Mouse (Mus musculus) brown adipose tissue, adult 24 weeks (tissue): Measurements from ENCODE around the gene Dyx1c1. TPM values are rescaled to one million over a fixed set of nuclear protein-coding genes. Genes with fewer than 3 reads are reported as not detected.

Experiments used
- H3K27ac ChIP-seq: fragments of 200-500 bp; replicated peaks from 2 replicates; pipeline ENCODE4 v1.5.1; 2012; ENCODE audit warnings: low read depth, mild to moderate bottlenecking, low read length
- H3K4me1 ChIP-seq: fragments of 200-500 bp; 2 replicates; pipeline ENCODE4 v1.6.1; 2012; ENCODE audit warnings: low read length, mixed read lengths; ENCODE audit not compliant: control insufficient read depth, insufficient read depth, insufficient read length
- H3K4me3 ChIP-seq: fragments of 200-500 bp; 2 replicates; pipeline ENCODE4 v1.5.1; 2012; ENCODE audit warnings: low read depth, mild to moderate bottlenecking, low read length, moderate library complexity; ENCODE audit not compliant: insufficient read depth
- polyA plus RNA-seq: library from polyadenylated mRNA; stranded (reverse); fragments of >200 nt; gene quantifications from 2 replicates; pipeline ENCODE4 v1.2.4, GENCODE M21; 2012; ENCODE audit not compliant: missing spikeins, insufficient read depth, insufficient read length

The Dyx1c1 gene
- 2.1 TPM in 1 of 2 replicates, not detected in the other for polyA plus RNA-seq

DNA sequence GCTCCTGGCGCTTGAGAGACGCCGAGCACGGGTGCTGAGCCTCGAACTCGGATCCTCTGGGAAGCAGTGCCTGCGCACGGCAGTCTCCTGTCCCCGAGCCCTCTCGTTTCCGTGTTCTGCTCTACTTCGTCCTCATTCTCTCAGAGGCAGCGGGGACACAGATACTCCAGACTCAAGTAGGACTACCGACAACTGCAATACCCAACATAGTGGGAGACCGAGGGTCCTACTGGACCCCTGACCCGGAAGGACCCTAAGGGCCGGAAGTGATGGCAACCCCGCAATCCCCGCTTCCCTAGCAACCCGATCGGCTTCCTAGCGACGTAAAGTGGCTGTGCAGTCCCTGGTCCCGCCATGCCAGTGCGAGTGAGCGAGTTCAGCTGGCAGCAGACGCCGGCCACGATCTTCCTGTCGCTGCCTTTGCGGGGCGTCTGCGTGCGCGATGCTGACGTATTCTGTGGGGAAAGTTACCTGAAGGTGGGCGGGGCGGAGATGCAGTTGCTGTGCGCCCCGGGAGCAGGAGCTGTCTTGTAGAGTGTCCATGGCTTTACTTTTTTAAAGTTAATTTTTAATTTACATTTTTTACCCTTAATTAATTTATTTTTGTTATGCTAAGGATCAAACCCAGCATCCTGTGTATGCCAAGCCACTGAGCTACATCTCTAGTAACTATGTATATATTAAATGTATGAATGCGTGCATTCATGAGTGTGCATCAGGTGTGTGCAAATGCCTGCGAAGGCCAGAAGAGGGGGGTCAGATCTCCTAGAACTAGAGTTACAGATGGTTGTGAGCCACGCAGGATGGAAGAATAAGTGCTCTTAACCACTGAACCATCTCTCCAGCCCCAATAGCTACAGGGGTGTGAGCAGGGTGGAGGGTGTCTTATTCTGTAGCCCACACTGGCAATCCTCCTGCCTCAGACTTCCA is at the start of gene Dyx1c1, which contains the start of gene Gm44503:
Gene Dyx1c1, plus strand, starts transcription at position 265 of the 930 bp plus-strand sequence.
Gene Gm44503, plus strand, starts transcription at position 332 of the 930 bp plus-strand sequence.
- no peak within 1 kb of the TSS for H3K27ac ChIP-seq
- H3K4me3 ChIP-seq: peak within 1 kb of the TSS; percentile 89
- peaks cover 2% of the 10 kb centered on the region; the same call in 1 of the 2 replicates for H3K4me1 ChIP-seq

DNA sequence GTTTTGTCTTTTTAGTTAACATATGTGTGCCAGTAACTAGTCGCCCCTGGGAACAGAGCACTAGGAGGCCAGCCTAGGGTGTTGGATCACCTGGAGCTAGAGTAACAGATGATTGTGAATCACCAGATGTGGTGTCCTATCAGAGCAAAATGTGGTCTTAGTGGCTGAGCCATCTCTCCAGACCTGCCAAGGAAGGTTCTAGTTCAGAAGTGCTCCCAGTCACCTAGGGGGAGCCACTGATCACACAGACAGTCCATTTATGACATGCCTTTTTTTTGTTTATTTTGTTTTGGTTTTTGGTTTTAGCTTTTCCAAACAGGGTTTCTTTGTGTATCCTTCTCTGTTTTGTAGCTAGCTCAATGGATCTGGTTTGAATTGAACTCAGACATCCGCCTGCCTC is 47.2 kb upstream of the Dyx1c1 start:
- Histone ChIP-seq H3K27ac (no peak overlapping the region), H3K4me1 (no peaks in the 10 kb centered on the region), H3K4me3 (no peak overlapping the region)

DNA sequence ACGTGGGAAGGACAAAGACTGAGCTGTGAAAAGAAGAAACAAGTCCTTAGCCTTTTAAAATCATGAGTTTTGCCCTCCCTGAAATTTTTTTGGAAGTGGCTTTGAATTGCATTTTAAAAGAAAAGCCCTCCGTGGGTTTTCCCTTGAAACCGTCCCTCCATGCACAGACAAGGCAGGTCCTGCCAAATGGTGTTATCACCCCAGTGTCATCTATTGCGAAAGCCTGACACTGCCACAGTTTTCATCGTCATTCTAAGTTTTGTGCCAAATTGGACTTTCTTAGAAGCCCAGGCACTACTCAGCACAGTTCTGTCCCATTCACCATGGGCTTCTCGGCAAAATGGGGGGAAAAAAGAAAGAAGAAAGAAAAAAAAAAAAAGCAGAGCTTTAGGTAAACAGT is 45.0 kb upstream of the Dyx1c1 start:
- Histone ChIP-seq H3K4me1 (no peaks in the 10 kb centered on the region), H3K4me3 (no peak overlapping the region), H3K27ac (no peak overlapping the region)

- H3K4me1 ChIP-seq: no peaks in the 10 kb centered on the region
- no peak overlapping the region for H3K4me3 ChIP-seq
- H3K27ac ChIP-seq: no peak overlapping the region
Measured at GRCm38 (mm10) chr9:72915728-72916127, 42.9 kb upstream of the Dyx1c1 start.

GRCm38 (mm10) chr9:72923068-72923467 is 35.5 kb upstream of the Dyx1c1 start:
- H3K4me3 ChIP-seq: no peak overlapping the region
- H3K27ac ChIP-seq: no peak overlapping the region
- no peaks in the 10 kb centered on the region for H3K4me1 ChIP-seq

DNA sequence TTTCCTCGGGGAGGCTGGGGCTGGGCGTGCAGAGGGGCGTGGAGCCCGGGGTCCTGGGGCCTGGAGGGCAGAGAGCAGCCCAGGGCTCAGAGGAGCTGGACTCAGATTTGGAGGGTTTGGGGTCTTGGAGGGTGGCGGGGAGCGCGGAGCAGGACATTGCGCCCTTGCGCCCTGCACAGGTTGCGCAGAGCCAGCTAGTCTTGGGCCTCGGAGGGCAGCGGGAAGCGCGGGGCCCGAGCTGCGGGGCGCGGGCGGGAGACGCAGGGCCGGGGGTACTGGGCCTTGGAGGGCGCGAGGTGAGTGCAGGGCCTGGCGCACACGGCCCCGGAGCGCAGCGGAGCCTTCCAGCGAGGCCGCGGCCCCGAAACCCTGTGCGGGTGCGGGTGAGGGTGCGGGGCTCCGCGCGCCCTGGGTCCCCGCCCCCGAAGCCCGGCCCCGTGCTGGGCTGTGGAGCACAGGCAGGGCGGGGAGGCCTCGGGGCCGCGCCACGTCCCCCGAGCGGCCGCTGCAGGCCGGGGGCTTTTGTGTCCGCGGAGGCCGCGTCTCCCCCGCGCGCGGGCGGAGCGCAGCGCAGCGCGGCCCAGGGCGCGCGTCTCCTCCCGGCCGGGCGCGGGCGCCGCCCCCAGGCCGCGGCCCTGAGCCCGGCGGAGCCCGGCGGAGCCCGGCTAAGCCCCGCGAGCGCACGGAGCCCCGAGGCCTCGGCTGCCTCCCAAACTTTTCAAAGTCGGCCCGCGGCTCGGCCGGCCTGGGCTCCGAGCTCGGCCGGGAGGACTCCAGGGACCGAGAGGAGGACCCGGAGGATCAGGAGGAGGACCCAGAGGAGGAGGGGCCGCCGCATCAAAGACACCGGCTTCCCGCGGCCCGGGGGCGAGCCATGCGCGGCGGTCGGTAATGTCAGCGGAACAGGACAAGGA is 33.3 kb upstream of the Dyx1c1 start, which contains the start of gene Pygo1:
Gene Pygo1, plus strand, starts transcription at position 625 of the 914 bp plus-strand sequence.
- Histone ChIP-seq H3K4me1 (no peaks in the 10 kb centered on the region), H3K27ac (no peak within 1 kb of the TSS), H3K4me3 (peak within 1 kb of the TSS; percentile 86)

DNA sequence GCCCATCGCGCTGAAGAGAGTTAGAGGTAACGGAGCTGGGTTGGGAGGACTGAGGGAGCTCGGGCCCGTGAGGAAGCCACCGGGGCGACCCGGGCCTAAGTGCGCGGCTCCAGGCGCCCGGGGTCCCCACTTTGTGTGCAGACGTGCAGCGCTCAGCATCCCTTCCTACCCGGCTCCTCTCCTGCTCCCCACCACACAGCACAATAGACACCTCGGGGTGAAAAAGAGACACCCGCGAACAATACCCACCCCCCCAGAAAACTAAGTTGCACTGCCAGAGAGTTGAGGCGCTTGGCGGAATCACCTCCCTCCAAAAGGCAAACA is 32.7 kb upstream of the Dyx1c1 start:
- no peak overlapping the region for H3K27ac ChIP-seq

GRCm38 (mm10) chr9:72931166-72931790 is 27.3 kb upstream of the Dyx1c1 start:
- H3K4me3 ChIP-seq: no peak overlapping the region
- H3K27ac ChIP-seq: no peak overlapping the region
- no peaks in the 10 kb centered on the region for H3K4me1 ChIP-seq

More for the DNA sequence above, 32.7 kb upstream of the Dyx1c1 start:
- Histone ChIP-seq H3K4me1 (no peaks in the 10 kb centered on the region), H3K4me3 (peak overlapping the region; percentile 86)

GRCm38 (mm10) chr9:72935309-72935708 is 23.3 kb upstream of the Dyx1c1 start:
- Histone ChIP-seq H3K4me3 (no peak overlapping the region), H3K4me1 (peaks cover 7% of the 10 kb centered on the region), H3K27ac (no peak overlapping the region)

- Histone ChIP-seq H3K4me3 (no peak overlapping the region), H3K27ac (no peak overlapping the region), H3K4me1 (peaks cover 7% of the 10 kb centered on the region)
Measured at GRCm38 (mm10) chr9:72936301-72936700, 22.3 kb upstream of the Dyx1c1 start.

GRCm38 (mm10) chr9:72943424-72943823 is 15.2 kb upstream of the Dyx1c1 start:
- Histone ChIP-seq H3K4me1 (peaks cover 7% of the 10 kb centered on the region), H3K4me3 (no peak overlapping the region), H3K27ac (no peak overlapping the region)

GRCm38 (mm10) chr9:72944286-72944685 is 14.3 kb upstream of the Dyx1c1 start:
- Histone ChIP-seq H3K4me3 (no peak overlapping the region), H3K27ac (no peak overlapping the region)

DNA sequence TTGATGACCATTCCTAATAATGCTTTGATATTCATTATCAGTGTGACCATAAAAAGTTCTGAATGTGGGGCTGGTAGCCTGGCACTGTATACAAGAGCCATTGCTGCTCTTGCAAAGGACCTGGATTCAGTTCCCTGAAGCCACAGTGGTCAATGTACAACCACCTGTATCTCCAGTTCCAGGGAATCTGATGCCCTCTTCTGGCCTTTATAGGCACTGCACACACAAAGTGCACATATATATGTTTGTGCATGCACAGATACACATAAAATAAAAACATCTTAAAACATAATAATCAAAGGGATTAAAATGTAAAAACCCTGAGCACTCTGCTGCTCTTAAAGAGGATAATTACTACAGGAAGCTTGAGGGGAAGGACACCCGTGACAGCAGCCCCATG is 11.6 kb upstream of the Dyx1c1 start:
- no peaks in the 10 kb centered on the region for H3K4me1 ChIP-seq
- no peak overlapping the region for H3K4me3 ChIP-seq
- H3K27ac ChIP-seq: no peak overlapping the region

More at GRCm38 (mm10) chr9:72944286-72944685, 14.3 kb upstream of the Dyx1c1 start:
- H3K4me1 ChIP-seq: peaks cover 6% of the 10 kb centered on the region

DNA sequence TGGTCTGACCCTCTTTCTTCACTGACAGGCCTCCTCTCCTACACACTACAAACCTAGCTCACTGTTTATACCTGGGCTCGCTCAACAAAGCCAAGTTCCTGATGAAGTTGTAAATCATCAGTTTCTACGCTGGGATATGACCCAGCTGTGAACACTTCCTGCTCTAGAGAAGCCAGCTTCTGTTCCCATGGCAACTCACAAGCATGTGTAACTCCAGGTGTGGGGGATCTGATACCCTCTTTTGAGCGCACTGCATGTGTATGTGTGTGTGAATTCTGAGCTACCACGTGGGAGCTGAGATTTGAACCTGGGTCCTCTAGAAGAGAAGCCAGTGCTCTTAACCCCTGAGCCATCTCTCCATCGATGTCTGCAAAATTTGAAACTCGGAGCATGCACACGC is 9.0 kb upstream of the Dyx1c1 start:
- no peak overlapping the region for H3K27ac ChIP-seq
- H3K4me1 ChIP-seq: no peaks in the 10 kb centered on the region
- H3K4me3 ChIP-seq: no peak overlapping the region

GRCm38 (mm10) chr9:72954746-72955145 is 3.8 kb upstream of the Dyx1c1 start:
- Histone ChIP-seq H3K4me1 (peaks cover 2% of the 10 kb centered on the region; the same call in 1 of the 2 replicates), H3K27ac (no peak overlapping the region), H3K4me3 (no peak overlapping the region)
